Mouse (Mus musculus): ENCODE measurements at regions not wholly inside any gene's neighbourhood (a gene's known extent, or its start where the extent isn't known, plus 50 kb on each side); places are given as distances from the start of the nearest gene placed in this dataset.
A peak's percentile ranks its signal among the peaks of the same experiment; 100 is the strongest.

DNA sequence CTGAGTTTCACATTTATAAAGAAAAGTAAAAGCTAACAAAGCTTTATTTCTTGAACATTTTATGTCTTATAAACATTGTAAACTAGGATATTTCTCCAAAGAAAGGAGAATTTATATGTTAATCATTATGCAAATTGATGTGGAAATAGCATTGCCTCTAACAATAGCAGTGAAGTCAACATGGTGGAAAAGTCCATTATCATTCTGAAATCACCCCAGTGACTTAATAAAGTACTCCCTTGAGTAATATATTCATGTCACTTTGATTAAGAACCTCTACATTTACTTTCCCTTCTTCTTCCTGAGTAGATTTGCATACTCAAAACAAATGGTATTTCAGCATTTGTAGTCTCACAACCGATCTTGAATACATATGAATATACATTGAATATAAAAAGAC is 676.7 kb upstream of the Edil3 start:
- DNase-seq, result no peak
- intact Hi-C loops (cut with DNase I), result no loop called here

DNA sequence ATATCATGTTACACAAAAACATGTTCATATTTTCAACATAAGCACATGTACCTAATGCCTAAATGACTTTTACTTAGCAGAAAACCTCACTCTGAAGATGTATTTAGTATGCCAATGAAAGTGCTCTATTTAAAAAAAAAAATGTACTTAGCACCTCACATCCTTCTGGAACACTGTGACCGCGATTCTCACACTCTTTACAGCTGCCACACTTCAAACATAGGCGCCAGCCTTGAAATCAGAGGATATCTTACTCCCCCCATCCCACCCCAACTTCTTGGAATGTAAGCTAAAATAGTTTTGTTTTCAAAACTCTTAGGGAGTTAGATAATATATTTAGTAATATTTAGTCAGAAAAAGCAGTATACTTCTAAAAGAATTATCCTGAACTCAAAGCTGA is 634.7 kb upstream of the Edil3 start:
- no peak for DNase-seq
- intact Hi-C loops (cut with DNase I), result no loop called here

DNA sequence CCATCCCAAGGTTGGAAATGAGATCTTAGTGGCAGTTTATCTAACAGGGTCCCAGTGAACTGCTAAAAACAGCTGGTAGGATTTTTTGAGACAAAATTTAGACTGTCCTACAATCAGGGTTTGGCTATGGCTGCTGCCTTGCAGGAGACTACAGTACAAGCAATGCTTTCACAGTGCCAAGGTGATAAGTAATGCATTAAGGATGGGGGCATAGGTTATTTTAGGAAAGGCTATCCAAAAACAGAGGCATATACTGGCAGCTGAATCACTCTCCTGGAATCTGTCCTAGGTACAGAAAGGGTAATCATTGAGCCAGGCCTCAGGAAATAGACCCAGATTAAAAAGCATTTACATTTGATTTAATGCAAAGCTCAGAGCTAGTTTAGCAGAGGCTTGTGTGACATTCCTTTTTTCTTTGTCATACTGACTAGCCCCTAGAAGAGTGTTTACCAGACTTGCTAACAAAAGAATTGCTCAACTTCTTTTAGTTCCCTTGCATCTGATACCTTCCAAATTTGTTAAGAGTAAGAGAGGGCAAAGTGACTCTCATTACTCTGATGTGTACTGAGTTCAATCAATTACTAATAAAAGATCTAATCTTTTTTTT is 619.5 kb upstream of the Edil3 start:
- intact Hi-C loops (cut with DNase I), result no loop called here
- DNase-seq, result peak in 1 of 2 experiments; percentile 5

DNA sequence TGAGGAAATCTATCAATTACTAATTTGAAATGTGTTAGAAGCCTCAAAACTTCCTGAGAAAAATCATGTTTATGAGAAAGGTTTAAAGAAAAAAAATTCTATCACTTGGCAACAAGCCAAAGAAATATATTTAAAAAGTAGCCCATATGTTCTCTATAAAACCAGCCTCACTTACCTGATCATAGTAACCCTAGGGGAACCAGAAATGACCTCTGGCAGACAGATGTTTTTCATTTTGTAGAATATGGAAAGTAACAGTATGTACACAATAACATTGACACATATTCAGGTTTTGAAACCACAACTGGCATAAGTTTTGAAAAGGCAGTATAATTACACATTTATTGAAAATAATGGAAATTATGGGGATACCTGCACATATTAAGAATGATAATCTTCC is 580.8 kb upstream of the Edil3 start:
- intact Hi-C loops (cut with DNase I), result no loop called here
- no peak for DNase-seq

Data from heart, postnatal 36 days (tissue).